Mouse (Mus musculus) c-Kit-positive CD71-positive TER-119-positive erythroid progenitor cells, embryonic 14.5 days (primary cell): ENCODE results near the gene Plppr1.
"Not testable (repeated sequence)": the region's sequence is repeated elsewhere in the genome, so short reads cannot be mapped to it uniquely, and the experiment has no call there.

Experiments
- DNase-seq: peaks from one replicate; pipeline ENCODE4 v3.0.0-alpha.2; 2013; ENCODE audit warnings: low spot score

Plppr1 gene

DNA sequence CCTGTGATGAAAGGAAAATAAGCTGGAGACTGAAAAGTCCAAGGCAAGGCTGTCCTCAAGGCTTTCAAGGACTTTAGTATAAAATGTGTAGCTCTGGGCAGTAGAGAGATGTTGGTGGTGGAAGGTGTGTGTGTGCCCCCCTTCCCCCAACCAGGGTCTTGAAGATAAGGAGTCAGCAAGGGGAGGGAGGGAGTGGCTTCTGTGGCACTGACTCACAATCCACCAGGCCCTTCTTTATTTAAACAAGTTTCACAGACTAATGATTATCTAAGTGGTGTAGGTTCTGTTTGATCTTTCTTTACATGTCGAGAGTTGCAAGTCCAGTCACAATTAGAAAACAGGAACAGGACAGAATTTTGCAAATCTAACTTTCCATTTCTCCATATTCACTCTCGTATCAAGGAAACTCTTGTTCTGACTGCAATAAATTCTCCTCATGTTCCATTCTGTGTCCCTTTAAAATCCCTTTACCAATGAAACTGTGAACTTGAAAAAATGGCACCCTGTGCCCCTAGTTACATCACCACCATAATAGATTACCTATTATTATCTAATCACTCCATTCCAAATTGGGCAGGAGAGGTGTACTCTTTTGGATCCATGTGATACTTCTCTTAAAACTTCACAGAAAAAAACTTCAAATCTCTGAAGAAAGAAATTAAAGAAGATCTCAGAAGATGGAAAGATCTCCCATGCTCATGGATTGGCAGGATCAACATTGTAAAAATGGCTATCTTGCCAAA, 324.7 kb downstream of the Plppr1 start:
- not testable (repeated sequence) for DNase-seq

GRCm38 (mm10) chr4:49386873-49387272, 327.8 kb downstream of the Plppr1 start:
- DNase-seq: no peak
